Mouse (Mus musculus) bone marrow, adult 2 months (tissue): ENCODE results near the gene Rin1.

Experiments used
- CTCF ChIP-seq: fragments of 200-500 bp; IDR thresholded peaks from 2 replicates; pipeline ENCODE4 v1.5.1; 2011; ENCODE audit warnings: low read length, control low read depth; ENCODE audit not compliant: control insufficient read depth, insufficient read depth
- POLR2A ChIP-seq: fragments of 200-500 bp; IDR thresholded peaks from 2 replicates; pipeline ENCODE4 v1.6.1; 2011; ENCODE audit warnings: low read depth, mild to moderate bottlenecking, control low read depth, low read length, borderline replicate concordance; ENCODE audit not compliant: control insufficient read depth

DNA sequence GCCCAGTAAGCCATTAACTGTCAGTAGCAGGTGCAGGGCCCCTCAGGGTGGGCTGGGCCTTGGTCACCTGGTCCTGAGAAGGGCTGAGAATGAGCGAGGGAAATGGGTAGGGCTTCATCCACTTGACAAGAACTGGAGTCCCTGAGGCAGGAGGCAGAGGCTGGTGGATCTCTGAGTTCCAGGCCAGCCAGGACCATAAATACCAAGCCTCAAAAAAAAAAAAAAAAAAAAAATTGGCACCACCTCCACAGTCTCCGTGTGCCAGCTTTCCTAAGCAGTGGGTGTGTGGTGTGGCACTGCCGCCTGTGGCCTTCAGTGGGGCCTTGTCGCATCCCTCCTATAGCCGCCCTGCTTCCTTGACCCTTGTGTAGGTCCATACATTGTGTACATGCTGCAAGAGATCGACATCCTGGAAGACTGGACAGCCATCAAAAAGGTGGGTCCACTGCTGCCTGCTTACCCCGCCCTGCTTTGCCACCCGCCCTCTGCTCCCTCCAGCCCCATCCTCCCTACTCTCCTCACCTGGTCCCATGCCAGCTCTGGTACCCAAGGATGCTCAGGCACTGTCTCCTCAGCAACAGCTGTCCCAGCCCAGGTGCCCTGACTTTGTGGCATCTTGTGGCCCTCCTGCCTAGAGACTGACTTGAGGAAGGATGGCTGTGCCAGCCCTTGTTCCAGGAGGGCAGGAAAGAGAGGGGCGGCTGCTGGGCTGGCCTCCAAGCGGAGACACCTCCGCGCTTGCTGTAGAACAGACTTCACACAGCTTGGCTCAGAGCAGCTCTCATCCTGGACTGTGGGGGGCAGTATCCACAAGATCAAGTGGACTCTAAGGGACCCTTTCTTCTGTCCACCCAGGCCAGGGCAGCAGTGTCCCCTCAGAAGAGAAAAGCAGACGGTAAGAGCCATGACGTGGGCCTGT is 1.9 kb upstream of the Rin1 start:
- TF ChIP-seq POLR2A = no peak
- TF ChIP-seq CTCF = peak; percentile 4; the same call in 1 of the 2 replicates
